Mouse (Mus musculus): ENCODE data around the gene Susd6. TPM values are rescaled to one million over a fixed set of nuclear protein-coding genes. Genes with fewer than 3 reads are reported as not detected.

The Susd6 gene
- polyA plus RNA-seq, 1 experiment from 2014 or later = 18.6 TPM

- Histone ChIP-seq H3K9ac (no peak overlapping the region), H3K4me2 (replicated peaks) (no peak overlapping the region), H3K36me3 (no peaks in the 10 kb centered on the region), H3K9me3 (replicated peaks) (no peaks in the 10 kb centered on the region), H3K27me3 (no peaks in the 10 kb centered on the region), H3K4me1 (peaks cover 28% of the 10 kb centered on the region), H3K27ac (replicated peaks) (no peak overlapping the region), H3K4me3 (replicated peaks) (no peak overlapping the region)
- 77% methylated on average over 1 of the region's 1 CpGs for WGBS
- ATAC-seq (ENCODE audit: insufficient number of reproducible peaks, low FRiP score, low TSS enrichment, low read depth) = no peak
These were observed 51.3 kb downstream of the Susd6 start for GRCm38 (mm10) chr12:80841618-80842017.

GRCm38 (mm10) chr12:80842609-80843008 lies 52.3 kb downstream of the Susd6 start:
- H3K27ac ChIP-seq (replicated peaks) = no peak overlapping the region

GRCm38 (mm10) chr12:80843236-80843635 lies 52.9 kb downstream of the Susd6 start:
- Histone ChIP-seq H3K9me3 (replicated peaks) (no peaks in the 10 kb centered on the region), H3K27ac (replicated peaks) (peak overlapping the region; percentile 63), H3K9ac (no peak overlapping the region), H3K4me3 (replicated peaks) (no peak overlapping the region), H3K36me3 (no peaks in the 10 kb centered on the region), H3K27me3 (no peaks in the 10 kb centered on the region), H3K4me2 (replicated peaks) (no peak overlapping the region), H3K4me1 (peaks cover 31% of the 10 kb centered on the region)
- 65% methylated on average over 2 of the region's 2 CpGs for WGBS
- ATAC-seq (ENCODE audit: insufficient number of reproducible peaks, low FRiP score, low TSS enrichment, low read depth) = no peak

More at GRCm38 (mm10) chr12:80842609-80843008, 52.3 kb downstream of the Susd6 start:
- H3K4me3 ChIP-seq (replicated peaks) = no peak overlapping the region
- no peaks in the 10 kb centered on the region for H3K27me3 ChIP-seq
- H3K4me2 ChIP-seq (replicated peaks) = no peak overlapping the region
- no peak for ATAC-seq (ENCODE audit: insufficient number of reproducible peaks, low FRiP score, low TSS enrichment, low read depth)
- 96% methylated on average over 1 of the region's 1 CpGs for WGBS
- no peaks in the 10 kb centered on the region for H3K9me3 ChIP-seq (replicated peaks)
- no peak overlapping the region for H3K9ac ChIP-seq
- peaks cover 33% of the 10 kb centered on the region for H3K4me1 ChIP-seq
- H3K36me3 ChIP-seq = no peaks in the 10 kb centered on the region

GRCm38 (mm10) chr12:80843651-80844444 lies 53.5 kb downstream of the Susd6 start:
- Histone ChIP-seq H3K9me3 (replicated peaks) (no peaks in the 10 kb centered on the region), H3K27ac (replicated peaks) (peak overlapping the region; percentile 63), H3K4me2 (replicated peaks) (no peak overlapping the region), H3K4me1 (peaks cover 28% of the 10 kb centered on the region), H3K4me3 (replicated peaks) (no peak overlapping the region), H3K36me3 (no peaks in the 10 kb centered on the region), H3K9ac (no peak overlapping the region), H3K27me3 (no peaks in the 10 kb centered on the region)
- 60% methylated on average over 4 of the region's 4 CpGs for WGBS
- no peak for ATAC-seq (ENCODE audit: insufficient number of reproducible peaks, low FRiP score, low TSS enrichment, low read depth)

- H3K4me3 ChIP-seq (replicated peaks) = no peak overlapping the region
- H3K4me1 ChIP-seq = peaks cover 28% of the 10 kb centered on the region
- no peaks in the 10 kb centered on the region for H3K36me3 ChIP-seq
- H3K9me3 ChIP-seq (replicated peaks) = no peaks in the 10 kb centered on the region
- WGBS = 89% methylated on average over 1 of the region's 1 CpGs
- no peak overlapping the region for H3K27ac ChIP-seq (replicated peaks)
- no peak overlapping the region for H3K4me2 ChIP-seq (replicated peaks)
- no peak for ATAC-seq (ENCODE audit: insufficient number of reproducible peaks, low FRiP score, low TSS enrichment, low read depth)
- no peak overlapping the region for H3K9ac ChIP-seq
- H3K27me3 ChIP-seq = no peaks in the 10 kb centered on the region
These were observed 55.6 kb downstream of the Susd6 start for GRCm38 (mm10) chr12:80845901-80846300.

GRCm38 (mm10) chr12:80846861-80847268 lies 56.6 kb downstream of the Susd6 start:
- peaks cover 28% of the 10 kb centered on the region for H3K4me1 ChIP-seq
- no peaks in the 10 kb centered on the region for H3K27me3 ChIP-seq
- no peak overlapping the region for H3K9ac ChIP-seq
- no peak overlapping the region for H3K4me3 ChIP-seq (replicated peaks)
- no peaks in the 10 kb centered on the region for H3K9me3 ChIP-seq (replicated peaks)
- no peak for ATAC-seq (ENCODE audit: insufficient number of reproducible peaks, low FRiP score, low TSS enrichment, low read depth)
- H3K27ac ChIP-seq (replicated peaks) = no peak overlapping the region
- no peak overlapping the region for H3K4me2 ChIP-seq (replicated peaks)
- H3K36me3 ChIP-seq = no peaks in the 10 kb centered on the region
- 27% methylated on average over 1 of the region's 1 CpGs for WGBS

- Histone ChIP-seq H3K27me3 (no peaks in the 10 kb centered on the region), H3K4me3 (replicated peaks) (no peak overlapping the region), H3K4me2 (replicated peaks) (no peak overlapping the region), H3K36me3 (no peaks in the 10 kb centered on the region), H3K9me3 (replicated peaks) (no peaks in the 10 kb centered on the region), H3K4me1 (peaks cover 8% of the 10 kb centered on the region; the same call in 1 of the 2 replicates), H3K9ac (no peak overlapping the region), H3K27ac (replicated peaks) (no peak overlapping the region)
- WGBS = 83% methylated on average over 1 of the region's 1 CpGs
- ATAC-seq (ENCODE audit: insufficient number of reproducible peaks, low FRiP score, low TSS enrichment, low read depth) = no peak
These were observed 61.7 kb downstream of the Susd6 start for GRCm38 (mm10) chr12:80852001-80852400.

- no peak for ATAC-seq (ENCODE audit: insufficient number of reproducible peaks, low FRiP score, low TSS enrichment, low read depth)
- Histone ChIP-seq H3K27ac (replicated peaks) (peak overlapping the region; percentile 44; the same call in 1 of the 2 replicates), H3K9me3 (replicated peaks) (no peaks in the 10 kb centered on the region)
These were observed 63.4 kb downstream of the Susd6 start for GRCm38 (mm10) chr12:80853737-80854136.

GRCm38 (mm10) chr12:80854671-80855070 lies 64.4 kb downstream of the Susd6 start:
- H3K27me3 ChIP-seq = no peaks in the 10 kb centered on the region
- WGBS = 95% methylated on average over 4 of the region's 4 CpGs
- H3K9ac ChIP-seq = no peak overlapping the region
- no peak overlapping the region for H3K4me3 ChIP-seq (replicated peaks)
- H3K36me3 ChIP-seq = no peaks in the 10 kb centered on the region
- no peaks in the 10 kb centered on the region for H3K9me3 ChIP-seq (replicated peaks)
- no peak overlapping the region for H3K4me2 ChIP-seq (replicated peaks)
- H3K27ac ChIP-seq (replicated peaks) = no peak overlapping the region
- ATAC-seq (ENCODE audit: insufficient number of reproducible peaks, low FRiP score, low TSS enrichment, low read depth) = no peak
- 0 out of 2 replicates have a peak, but pooled peaks cover 6% of the 10 kb centered on the region for H3K4me1 ChIP-seq

More at GRCm38 (mm10) chr12:80853737-80854136, 63.4 kb downstream of the Susd6 start:
- no peak overlapping the region for H3K4me2 ChIP-seq (replicated peaks)
- no peaks in the 10 kb centered on the region for H3K27me3 ChIP-seq
- no peak overlapping the region for H3K9ac ChIP-seq
- H3K4me1 ChIP-seq = 0 out of 2 replicates have a peak, but pooled peaks cover 6% of the 10 kb centered on the region
- H3K36me3 ChIP-seq = no peaks in the 10 kb centered on the region
- no peak overlapping the region for H3K4me3 ChIP-seq (replicated peaks)
- WGBS = 45% methylated on average over 3 of the region's 3 CpGs

- H3K4me3 ChIP-seq (replicated peaks) = no peak overlapping the region
- H3K4me1 ChIP-seq = 0 out of 2 replicates have a peak, but pooled peaks cover 6% of the 10 kb centered on the region
- no peak for ATAC-seq (ENCODE audit: insufficient number of reproducible peaks, low FRiP score, low TSS enrichment, low read depth)
- no peak overlapping the region for H3K9ac ChIP-seq
- 82% methylated on average over 2 of the region's 2 CpGs for WGBS
- H3K27ac ChIP-seq (replicated peaks) = no peak overlapping the region
- H3K9me3 ChIP-seq (replicated peaks) = no peaks in the 10 kb centered on the region
- H3K4me2 ChIP-seq (replicated peaks) = no peak overlapping the region
- no peaks in the 10 kb centered on the region for H3K27me3 ChIP-seq
- H3K36me3 ChIP-seq = no peaks in the 10 kb centered on the region
These were observed 64.8 kb downstream of the Susd6 start for GRCm38 (mm10) chr12:80855100-80855499.

- H3K9ac ChIP-seq = no peak overlapping the region
- no peaks in the 10 kb centered on the region for H3K9me3 ChIP-seq (replicated peaks)
- no peak overlapping the region for H3K27ac ChIP-seq (replicated peaks)
- no peak overlapping the region for H3K4me2 ChIP-seq (replicated peaks)
- H3K36me3 ChIP-seq = no peaks in the 10 kb centered on the region
- no peak for ATAC-seq (ENCODE audit: insufficient number of reproducible peaks, low FRiP score, low TSS enrichment, low read depth)
- no peak overlapping the region for H3K4me3 ChIP-seq (replicated peaks)
- H3K27me3 ChIP-seq = no peaks in the 10 kb centered on the region
- H3K4me1 ChIP-seq = 0 out of 2 replicates have a peak, but pooled peaks cover 6% of the 10 kb centered on the region
- WGBS = 55% methylated on average over 1 of the region's 1 CpGs
These were observed 65.3 kb downstream of the Susd6 start for GRCm38 (mm10) chr12:80855581-80855980.
